Mouse (Mus musculus): ENCODE measurements at regions not wholly inside any gene's neighbourhood (a gene's known extent, or its start where the extent isn't known, plus 50 kb on each side); places are given as distances from the start of the nearest gene placed in this dataset.

DNA sequence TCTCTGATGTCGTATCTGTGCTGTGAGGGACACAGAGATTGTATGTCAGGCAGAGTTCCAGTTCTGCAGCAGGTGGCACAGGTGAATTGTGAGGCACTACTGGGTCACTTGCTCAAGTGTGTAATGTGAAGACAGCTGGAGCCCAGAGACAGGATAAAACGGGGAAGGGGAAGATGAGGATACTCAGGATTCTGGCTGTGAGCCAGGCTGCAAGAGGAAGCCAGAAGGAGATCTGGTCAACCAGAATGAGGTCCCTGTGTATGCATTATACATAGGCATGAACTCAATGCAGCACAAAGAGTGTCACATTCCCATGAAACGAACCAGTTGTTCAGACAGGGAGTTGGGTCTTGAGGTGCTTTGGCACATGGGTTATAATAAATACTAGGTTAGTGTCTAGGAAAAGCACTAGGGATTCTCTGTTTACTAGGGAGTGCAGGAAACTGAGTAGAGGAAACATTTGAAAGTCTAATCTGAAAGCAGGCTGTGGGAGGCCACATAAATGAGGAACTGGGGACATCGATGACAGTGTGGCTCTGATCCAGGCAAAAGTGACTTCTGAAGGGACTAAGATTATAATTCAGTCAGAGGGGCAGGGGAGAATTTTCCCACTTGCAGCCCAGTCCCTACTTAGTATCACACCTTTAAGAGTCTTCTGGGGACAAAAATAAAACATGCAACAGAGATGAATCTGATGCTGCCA lies 109.9 kb upstream of the Rxfp2 start:
- DNase-seq (ENCODE audit: extremely low read depth, low read depth) = peak; percentile 30

DNA sequence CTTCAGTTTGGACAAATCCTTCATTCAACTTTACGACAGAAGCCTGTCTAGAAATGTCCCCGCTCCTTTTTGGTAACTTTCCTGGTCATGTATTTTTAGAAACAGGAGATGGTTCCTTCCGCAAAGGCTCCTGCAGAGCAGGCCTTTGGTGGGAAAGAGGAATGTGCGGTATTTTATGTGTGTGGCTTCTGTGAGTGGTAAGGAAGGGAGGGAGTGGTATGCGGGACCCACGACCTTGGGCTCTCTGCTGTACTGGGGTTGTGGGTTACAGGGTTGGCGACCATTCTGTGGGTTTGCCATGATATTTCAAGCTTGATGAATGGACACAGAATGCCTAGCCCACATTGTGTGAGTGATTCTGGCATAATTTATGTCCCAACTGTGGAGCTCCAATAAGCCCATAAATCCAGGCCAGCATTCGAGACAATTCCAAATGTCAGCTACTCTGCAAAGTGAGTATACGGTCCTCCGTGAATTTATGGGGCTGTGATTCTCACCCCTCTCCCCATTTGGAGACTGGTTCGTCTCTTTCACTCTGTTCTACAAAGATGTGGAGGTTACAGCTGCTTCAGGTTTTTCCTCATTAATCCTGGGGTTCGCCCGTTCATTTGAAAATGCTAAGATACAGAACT lies 109.3 kb upstream of the Rxfp2 start:
- no peak for DNase-seq (ENCODE audit: extremely low read depth, low read depth)

DNA sequence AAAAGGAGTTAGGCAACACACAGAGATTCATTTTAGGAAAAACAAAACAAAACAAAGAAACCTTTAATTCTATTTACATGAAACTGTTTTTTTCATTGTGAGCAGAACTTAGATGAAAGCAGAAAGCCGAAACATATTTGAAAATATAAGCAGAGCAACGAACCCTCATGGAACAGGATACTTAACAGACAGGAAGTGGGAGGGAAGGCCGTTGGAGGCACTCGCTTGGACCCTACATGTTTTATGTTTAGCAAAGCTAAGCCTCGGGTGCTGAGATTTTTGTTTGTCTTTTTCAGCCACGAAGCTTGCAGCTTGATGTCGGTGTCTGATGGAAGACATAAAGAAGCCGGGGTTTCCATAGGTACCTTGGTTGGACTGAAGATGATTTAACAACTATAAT lies 108.5 kb upstream of the Rxfp2 start:
- no peak for DNase-seq (ENCODE audit: extremely low read depth, low read depth)

DNA sequence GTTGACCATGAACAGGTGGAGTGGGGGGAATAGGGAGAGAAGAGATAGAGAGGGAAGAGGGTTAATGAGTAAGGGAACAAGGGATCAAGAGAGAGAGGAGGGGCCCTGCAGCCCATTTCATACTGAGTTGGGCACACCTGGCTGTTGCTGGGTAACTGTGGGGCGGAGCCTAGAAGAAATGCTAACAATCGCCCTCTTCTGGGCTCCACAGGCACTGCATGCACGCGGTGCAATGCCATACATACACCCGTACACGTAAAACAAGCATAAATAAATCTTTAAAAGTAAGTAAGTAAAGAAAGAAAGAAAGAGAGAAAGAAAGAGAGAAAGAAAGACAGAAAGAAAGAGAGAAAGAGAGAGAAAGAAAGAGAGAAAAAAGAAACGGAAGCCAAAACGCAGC lies 106.5 kb upstream of the Rxfp2 start:
- DNase-seq (ENCODE audit: extremely low read depth, low read depth) = no peak

DNA sequence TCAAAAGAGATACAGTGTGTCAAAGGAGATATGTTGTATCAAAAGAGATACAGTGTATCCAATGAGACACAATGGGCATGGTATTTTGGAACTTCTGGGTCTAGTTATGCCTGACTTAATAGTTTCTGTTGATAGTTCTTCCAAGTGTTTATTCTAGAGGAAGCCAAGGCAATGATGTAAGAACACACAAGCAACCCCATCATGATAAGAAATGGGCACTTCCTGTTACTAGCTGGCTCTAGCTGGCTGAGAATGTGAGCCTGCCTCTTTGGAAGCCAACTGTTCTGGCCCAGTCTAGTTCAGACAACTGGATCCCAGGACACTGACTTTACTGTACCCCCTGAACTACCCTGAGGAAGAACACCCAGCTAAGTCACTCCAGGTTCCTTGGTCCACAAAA lies 102.7 kb upstream of the Rxfp2 start:
- no peak for DNase-seq (ENCODE audit: extremely low read depth, low read depth)

DNA sequence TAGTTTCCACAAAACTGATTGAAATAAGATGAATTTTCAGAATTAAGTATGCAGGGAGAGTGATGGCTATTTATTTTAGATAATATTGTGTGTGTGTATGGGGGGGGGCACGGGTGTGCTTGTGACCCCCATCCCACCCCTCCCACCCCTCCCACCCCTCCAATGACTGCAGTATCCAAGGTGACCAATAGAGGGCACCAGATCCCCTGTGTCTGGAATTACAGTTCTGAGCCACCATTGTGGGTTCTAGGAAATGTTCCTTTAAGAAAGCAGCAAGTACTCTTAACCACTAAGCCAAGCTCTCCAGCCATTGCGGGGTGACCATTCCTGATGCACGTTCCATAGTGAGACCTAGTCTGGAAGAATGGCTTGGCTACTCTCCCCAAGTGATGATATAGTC lies 101.1 kb upstream of the Rxfp2 start:
- DNase-seq (ENCODE audit: extremely low read depth, low read depth) = no peak

DNA sequence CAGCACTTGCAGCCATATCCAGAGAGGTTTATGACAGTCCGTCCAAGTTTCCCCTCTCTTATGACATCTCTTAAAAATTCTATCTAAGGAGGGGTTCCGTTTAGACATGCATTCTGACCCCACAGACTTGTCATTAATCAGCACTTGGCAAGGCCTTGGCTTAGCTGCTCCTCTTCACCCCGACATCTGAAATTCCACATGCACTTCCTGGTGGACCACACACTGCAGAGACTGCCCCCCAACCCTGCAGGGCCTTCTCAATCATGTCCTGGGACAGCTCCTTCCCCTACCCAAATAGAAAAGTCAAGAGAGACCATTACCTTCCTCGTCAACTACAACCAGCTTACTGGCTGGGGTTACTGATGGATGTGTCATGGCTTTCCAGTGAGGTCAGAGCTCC lies 99.4 kb upstream of the Rxfp2 start:
- DNase-seq (ENCODE audit: extremely low read depth, low read depth) = no peak

DNA sequence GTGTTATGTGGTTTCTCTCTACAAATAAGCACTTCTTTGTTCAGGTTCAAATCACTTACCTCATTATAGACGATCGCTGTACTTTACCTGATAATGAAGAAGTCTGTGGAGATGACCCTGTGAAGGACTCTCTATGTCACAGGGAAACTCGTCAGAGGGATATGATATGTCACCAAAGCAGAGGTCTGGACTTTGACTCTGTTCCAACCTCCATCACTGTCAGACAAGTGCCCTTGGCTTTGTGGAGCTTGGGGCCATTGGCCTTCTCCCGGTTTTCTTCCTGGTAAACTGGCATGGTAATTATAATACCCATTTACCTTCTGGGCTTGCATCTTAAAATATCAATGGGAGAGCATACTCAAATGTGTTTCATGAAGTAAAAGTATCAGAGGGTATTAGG lies 98.1 kb upstream of the Rxfp2 start:
- DNase-seq (ENCODE audit: extremely low read depth, low read depth) = no peak

DNA sequence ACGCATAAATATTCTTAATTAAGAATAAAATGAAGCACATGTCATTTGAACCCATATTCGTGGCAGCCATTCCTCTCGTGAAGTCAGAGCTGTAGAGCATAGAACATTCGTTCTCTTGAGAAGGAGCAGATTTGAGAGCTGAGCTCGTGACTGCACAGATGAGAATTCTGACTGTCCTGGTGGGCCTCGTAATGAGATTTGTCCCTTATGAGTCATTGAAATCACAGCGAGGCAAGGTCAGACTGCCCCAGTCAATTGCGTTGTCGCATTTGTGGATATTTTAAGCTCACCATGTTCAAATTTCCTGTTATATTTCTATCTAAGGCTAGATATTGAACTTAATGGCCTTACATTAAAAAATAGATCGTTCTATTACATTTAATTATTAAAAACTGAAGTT lies 94.0 kb upstream of the Rxfp2 start:
- DNase-seq (ENCODE audit: extremely low read depth, low read depth) = no peak

DNA sequence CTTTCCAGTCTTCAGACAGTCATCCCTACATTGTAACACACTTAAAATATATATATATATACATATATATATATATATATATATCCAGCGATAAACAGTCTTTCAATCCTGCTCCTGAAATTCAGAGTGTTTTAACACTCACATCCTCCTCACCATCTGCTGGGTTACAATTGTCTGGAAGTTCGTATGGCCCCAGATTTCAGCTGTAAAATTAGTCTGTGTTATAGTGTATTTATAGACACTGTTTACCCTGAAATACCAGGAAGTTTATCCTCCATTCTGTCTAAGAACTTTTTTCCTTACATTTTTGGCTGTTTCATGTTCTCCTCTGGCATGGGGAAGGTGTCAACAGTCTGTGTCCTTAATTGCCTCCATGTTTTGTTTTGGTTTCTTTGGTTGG lies 91.7 kb upstream of the Rxfp2 start:
- no peak for DNase-seq (ENCODE audit: extremely low read depth, low read depth)

DNA sequence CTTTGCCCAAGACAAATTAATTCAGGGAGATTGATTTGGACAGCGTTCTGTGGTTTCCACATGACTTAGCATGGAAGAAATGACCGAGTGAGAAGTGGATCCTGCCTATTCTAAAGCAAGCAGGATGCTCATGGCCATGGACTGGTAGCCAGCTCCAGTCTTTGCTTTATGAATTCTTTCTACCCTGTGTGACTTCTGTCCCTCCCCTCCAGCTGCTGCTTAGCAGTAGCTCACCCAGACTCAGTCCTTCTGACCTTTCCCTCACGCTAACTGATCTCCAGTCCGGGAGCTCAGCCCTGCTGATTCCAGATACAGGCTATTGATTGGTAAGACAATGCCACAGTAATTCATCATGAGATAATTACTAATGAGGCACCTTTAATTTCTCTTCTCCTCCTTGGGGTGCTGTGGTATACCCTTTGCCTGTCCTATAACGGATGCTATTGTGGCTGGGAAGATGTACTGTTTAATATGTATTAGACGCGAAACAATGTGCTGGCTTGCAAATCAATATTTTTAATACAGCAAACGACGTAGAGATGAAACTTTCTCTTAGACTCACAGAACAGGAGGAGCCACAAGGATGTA lies 86.8 kb upstream of the Rxfp2 start:
- DNase-seq (ENCODE audit: extremely low read depth, low read depth) = no peak

DNA sequence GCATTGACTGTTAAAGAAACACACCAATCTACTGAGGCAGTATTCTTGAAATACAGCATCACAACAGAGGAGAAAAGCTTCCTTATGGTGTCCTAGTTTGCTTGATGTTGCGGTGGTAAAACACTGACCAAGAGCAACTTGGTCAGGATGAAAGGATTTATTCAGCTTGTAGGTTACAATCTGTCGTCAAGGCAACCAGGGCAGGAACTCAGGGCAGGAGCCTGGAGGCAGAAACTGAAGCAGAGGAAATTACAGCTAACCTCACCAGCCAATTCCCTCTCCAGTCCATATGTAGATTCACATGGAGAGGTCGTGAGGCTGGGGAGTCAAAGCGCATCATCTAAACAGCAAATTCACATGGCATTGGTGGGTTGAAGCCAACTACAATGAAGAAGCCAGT lies 86.3 kb upstream of the Rxfp2 start:
- no peak for DNase-seq (ENCODE audit: extremely low read depth, low read depth)

DNA sequence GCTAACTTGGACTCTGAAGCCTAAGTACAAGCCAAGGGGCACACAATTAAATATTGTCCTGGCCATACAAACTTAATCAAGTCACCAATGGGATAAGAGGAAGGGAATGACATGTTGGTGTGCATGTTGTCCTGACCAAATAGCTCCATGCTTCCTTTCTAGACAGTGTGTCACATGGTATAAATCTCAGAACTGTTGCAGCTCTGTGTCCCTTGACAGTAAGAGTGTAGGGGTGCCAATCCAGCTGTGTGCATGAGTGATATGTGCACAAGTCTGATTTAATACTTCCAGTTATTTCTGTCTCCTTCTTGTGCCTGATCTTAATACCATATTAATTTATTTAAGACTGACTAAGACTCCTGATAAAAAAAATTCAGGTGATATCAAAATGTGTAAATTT lies 72.8 kb upstream of the Rxfp2 start:
- no peak for DNase-seq (ENCODE audit: extremely low read depth, low read depth)

DNA sequence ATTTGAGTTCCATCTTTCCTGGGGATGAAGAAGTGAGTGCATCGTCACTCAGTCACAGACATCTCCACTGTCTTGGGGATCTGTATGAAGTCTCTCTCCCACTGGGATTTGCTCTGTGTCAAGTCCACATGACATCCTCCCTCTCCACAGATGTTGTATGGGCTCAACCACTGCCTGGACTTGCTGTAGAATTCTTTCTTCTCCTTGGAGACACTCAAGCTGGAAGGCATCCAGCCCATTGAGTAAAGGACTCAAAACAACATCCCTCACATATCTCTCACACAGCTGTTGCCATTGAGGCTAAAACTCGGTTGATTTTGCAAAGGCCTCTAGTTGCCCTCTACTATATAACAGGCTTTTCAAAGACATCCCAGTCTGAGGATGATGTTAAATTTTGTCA lies 71.0 kb upstream of the Rxfp2 start:
- DNase-seq (ENCODE audit: extremely low read depth, low read depth) = no peak

DNA sequence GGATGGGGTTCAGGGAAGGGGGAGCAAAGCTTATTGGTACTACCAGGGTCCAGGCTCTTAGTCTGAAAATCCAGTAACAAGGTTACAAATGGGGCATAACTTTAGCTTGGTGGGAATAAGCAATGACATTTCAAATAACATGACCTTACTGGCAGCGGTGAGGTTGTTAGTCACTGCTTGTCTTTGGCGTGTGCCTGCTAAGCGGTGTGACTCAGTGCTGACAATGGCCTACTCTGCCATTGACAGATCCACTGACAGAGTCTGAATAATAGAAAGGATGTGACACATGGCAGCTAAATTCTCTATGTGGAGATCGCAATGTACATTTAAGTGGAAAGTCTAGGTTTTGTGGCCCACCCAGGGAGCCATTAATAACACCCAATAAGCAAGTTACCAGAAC lies 61.5 kb upstream of the Rxfp2 start:
- no peak for DNase-seq (ENCODE audit: extremely low read depth, low read depth)

DNA sequence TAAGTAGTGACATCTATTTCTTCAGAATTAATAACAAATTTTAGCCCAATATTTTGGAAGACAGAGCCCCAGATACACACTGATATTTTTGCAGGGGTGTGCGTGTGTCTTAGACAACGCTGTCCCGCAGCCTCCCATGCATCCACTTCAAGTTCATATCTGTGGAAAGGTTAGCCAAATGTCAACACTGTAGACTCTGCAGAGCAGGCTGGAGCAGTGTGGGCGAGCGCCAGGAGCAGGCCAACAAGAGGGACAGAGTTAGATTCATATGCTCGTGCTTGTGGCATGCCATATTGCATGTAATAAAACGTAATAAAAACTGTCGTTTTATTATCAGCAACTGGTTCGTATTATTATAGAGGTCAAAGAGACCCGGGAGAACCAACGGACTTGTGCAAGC lies 57.3 kb upstream of the Rxfp2 start:
- no peak for DNase-seq (ENCODE audit: extremely low read depth, low read depth)

DNA sequence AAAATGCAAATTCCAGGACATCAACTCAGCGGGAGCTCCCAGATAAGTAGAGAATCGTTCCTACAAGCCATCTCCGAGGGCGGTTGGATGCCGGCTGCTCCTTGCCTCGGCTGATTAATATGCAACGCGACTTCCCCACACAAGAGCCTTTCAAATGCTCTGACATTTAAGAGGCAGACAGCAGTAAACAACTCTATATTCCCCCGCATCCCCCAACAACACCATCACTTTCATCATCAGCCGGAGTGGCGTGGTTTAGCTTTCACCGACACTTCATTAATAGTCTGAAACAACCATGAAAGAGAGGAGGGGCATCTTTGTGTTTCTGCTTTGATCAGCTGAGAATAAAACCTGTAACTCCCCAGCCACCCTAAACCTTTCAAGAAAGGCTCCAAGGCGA lies 53.7 kb upstream of the Rxfp2 start:
- DNase-seq (ENCODE audit: extremely low read depth, low read depth) = no peak
